Mouse (Mus musculus) liver, embryonic 15.5 days (tissue): ENCODE results near the gene Osgep. TPM values are rescaled to one million over a fixed set of nuclear protein-coding genes. Genes with fewer than 3 reads are reported as not detected.
"Not testable (repeated sequence)": the region's sequence is repeated elsewhere in the genome, so short reads cannot be mapped to it uniquely, and the experiment has no call there.

Experiments used
- ATAC-seq: fragments of 200-750 bp; cut with Nextera tagmentation; 2 replicates; pipeline ENCODE4 v1.8.0; 2017; ENCODE audit warnings: moderate number of reproducible peaks, mild to moderate bottlenecking, moderate library complexity; ENCODE audit not compliant: insufficient read depth
- H3K27ac ChIP-seq: fragments of 300-500 bp; sonication (generic); replicated peaks from 2 replicates; pipeline ENCODE4 v1.5.1; 2015; ENCODE audit warnings: mild to moderate bottlenecking, inconsistent platforms
- H3K27me3 ChIP-seq: fragments of 300-500 bp; sonication (generic); 2 replicates; pipeline ENCODE4 v1.6.1; 2015; ENCODE audit warnings: mild to moderate bottlenecking, inconsistent platforms
- H3K36me3 ChIP-seq: fragments of 300-500 bp; sonication (generic); replicated peaks from 2 replicates; pipeline ENCODE4 v1.6.1; 2015; ENCODE audit warnings: moderate library complexity, mild to moderate bottlenecking, inconsistent platforms
- H3K4me1 ChIP-seq: fragments of 300-500 bp; sonication (generic); replicated peaks from 2 replicates; pipeline ENCODE4 v1.6.1; 2015; ENCODE audit warnings: inconsistent platforms
- H3K4me2 ChIP-seq: fragments of 300-500 bp; sonication (generic); 2 replicates; pipeline ENCODE4 v1.6.1; 2015; ENCODE audit warnings: moderate library complexity, mild to moderate bottlenecking, inconsistent platforms
- H3K4me3 ChIP-seq: fragments of 300-500 bp; sonication (generic); replicated peaks from 2 replicates; pipeline ENCODE4 v1.5.1; 2015; ENCODE audit warnings: mild to moderate bottlenecking, inconsistent platforms
- H3K9ac ChIP-seq: fragments of 300-500 bp; sonication (generic); 2 replicates; pipeline ENCODE4 v1.6.1; 2015; ENCODE audit warnings: moderate library complexity, mild to moderate bottlenecking, inconsistent platforms
- H3K9me3 ChIP-seq: fragments of 300-500 bp; sonication (generic); replicated peaks from 2 replicates; pipeline ENCODE4 v1.6.1; 2016; ENCODE audit warnings: inconsistent platforms
- WGBS: fragments of 180-500 bp; shearing (Covaris S2); methylation state at CpG from one replicate; pipeline ENCODE4 v1.1.7; 2015; ENCODE audit warnings: mixed read lengths; ENCODE audit not compliant: insufficient replicate concordance; 5-methylcytosine and 5-hydroxymethylcytosine counted together
- polyA plus RNA-seq: library from polyadenylated mRNA; unstranded; fragments of >200 nt; fragmentation: Nextera tagmentation; extraction: Ambion mirVana; gene quantifications from 2 replicates; pipeline ENCODE4 v1.2.1, GENCODE M21; 2015

Gene Osgep
- polyA plus RNA-seq, 1 experiment from 2014 or later, result 57.7 TPM

- not testable (repeated sequence) for H3K27me3 ChIP-seq, H3K9me3 ChIP-seq
- Histone ChIP-seq H3K4me3 (peak within 1 kb of the TSS; percentile 57), H3K27ac (peak within 1 kb of the TSS; percentile 90), H3K4me1 (peaks cover 34% of the 10 kb centered on the region), H3K9ac (peak within 1 kb of the TSS; percentile 50), H3K4me2 (peak within 1 kb of the TSS; percentile 71), H3K36me3 (peaks cover 26% of the 10 kb centered on the region)
- WGBS, result 11% methylated on average over 19 of the region's 19 CpGs
- peak; percentile 82 for ATAC-seq
Observed at GRCm38 (mm10) chr14:50955942-50956508, 31.3 kb upstream of the Osgep start, which contains the start of gene Pnp2. TSS of gene Pnp2 (plus strand) at chr14:50955992.

- Histone ChIP-seq H3K9me3 (no peaks in the 10 kb centered on the region), H3K27ac (peak overlapping the region; percentile 90), H3K4me3 (no peak overlapping the region; the same call in 1 of the 2 replicates), H3K9ac (no peak overlapping the region), H3K36me3 (peaks cover 29% of the 10 kb centered on the region), H3K4me1 (peaks cover 34% of the 10 kb centered on the region), H3K4me2 (peak overlapping the region; percentile 71), H3K27me3 (no peaks in the 10 kb centered on the region)
- no peak for ATAC-seq
- 63% methylated on average over 10 of the region's 10 CpGs for WGBS
Observed at GRCm38 (mm10) chr14:50955487-50955886, 30.8 kb upstream of the Osgep start.

DNA sequence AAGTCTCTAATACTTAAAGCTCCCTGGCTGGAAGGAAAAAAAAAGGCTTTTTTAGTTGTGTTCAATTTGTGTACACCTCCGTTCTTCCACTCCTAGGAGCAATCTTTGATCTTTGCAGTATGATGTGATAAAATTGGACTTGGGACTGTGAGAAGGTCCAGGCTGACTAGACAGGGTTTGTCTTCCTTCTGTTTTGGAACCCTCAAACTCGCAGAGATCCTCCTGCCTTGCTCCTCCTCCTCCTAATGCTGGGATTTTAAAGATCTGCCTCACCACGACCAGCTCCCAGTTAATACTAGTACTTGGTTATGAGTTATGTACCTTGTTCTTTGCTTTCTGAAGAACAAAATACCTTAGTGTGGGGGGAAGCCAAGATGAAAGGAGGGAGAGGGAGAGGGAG lies 20.8 kb upstream of the Osgep start:
- Histone ChIP-seq H3K4me2 (peak overlapping the region; percentile 84), H3K4me3 (peak overlapping the region; percentile 70), H3K36me3 (peaks cover 29% of the 10 kb centered on the region), H3K27ac (peak overlapping the region; percentile 93), H3K9ac (peak overlapping the region; percentile 68), H3K4me1 (peaks cover 21% of the 10 kb centered on the region)
- H3K9me3 ChIP-seq, H3K27me3 ChIP-seq, ATAC-seq: not testable (repeated sequence)
- WGBS, result 6% methylated on average over 3 of the region's 3 CpGs

- H3K27me3 ChIP-seq, H3K9me3 ChIP-seq, ATAC-seq: not testable (repeated sequence)
- Histone ChIP-seq H3K4me1 (peaks cover 21% of the 10 kb centered on the region), H3K27ac (peak overlapping the region; percentile 93), H3K9ac (peak overlapping the region; percentile 68), H3K4me3 (peak overlapping the region; percentile 70), H3K36me3 (peaks cover 25% of the 10 kb centered on the region), H3K4me2 (peak overlapping the region; percentile 84)
- WGBS, result 6% methylated on average over 6 of the region's 6 CpGs
Observed at GRCm38 (mm10) chr14:50945081-50945480, 20.4 kb upstream of the Osgep start.

DNA sequence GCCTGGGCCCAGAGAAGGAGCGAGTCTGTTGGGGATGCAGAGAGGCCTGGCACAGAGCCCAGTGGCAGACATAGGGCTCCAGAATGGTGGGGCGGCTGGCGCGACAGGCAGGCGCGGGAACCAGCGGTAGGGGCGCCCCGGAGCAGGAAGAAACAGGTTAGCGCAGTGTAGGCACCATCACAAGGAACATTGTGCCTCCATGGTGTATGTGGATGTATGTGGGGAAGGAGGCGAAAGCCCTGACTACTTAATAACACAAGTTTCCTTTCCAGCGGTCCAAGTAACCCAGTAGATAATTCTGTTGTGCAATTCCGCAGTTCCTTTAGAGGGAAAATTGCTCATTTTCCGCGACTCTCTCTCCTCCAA lies 20.0 kb upstream of the Osgep start:
- peak overlapping the region; percentile 68 for H3K9ac ChIP-seq
- H3K4me2 ChIP-seq, result peak overlapping the region; percentile 84
- peak; percentile 89 for ATAC-seq
- not testable (repeated sequence) for H3K9me3 ChIP-seq, H3K27me3 ChIP-seq
- 0% methylated on average over 15 of the region's 15 CpGs for WGBS
- peak overlapping the region; percentile 93 for H3K27ac ChIP-seq
- peaks cover 24% of the 10 kb centered on the region for H3K36me3 ChIP-seq
- H3K4me3 ChIP-seq, result peak overlapping the region; percentile 70
- peaks cover 21% of the 10 kb centered on the region for H3K4me1 ChIP-seq

DNA sequence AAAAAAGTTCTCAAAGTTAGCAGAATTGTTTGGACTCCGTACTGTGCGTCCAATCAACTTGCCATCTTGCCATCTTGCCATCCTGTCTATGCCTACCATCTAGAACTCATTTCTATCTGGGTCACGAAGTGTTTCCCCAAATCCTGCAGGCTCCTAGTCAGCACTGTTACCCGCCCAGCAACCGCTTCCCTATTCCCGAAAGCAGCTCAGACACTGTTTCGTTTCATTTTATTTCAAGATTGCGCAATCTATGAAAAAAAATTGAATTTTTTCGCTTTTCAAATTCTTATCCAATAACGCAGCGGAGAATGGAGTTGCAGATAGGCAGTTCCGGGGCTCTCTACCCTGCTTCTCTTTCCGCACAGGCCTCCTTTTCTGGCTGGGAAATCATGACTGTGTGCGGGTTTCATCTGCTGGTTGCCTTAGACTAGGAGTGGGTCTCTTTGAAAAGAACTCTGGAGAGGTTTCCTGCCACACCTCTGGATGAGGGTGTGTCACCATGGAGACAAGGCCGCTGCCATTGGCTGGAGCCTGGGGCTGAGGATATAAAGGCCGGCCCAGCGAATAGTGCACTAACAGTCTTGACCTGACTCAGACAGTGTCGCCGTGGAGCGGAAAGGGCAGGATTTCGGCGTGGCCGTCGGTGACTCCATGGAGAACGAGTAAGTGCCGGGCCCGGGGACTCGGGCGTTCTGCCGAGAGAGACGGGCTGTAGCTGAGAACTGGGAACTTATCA lies 19.4 kb upstream of the Osgep start, which contains the start of gene Gm49342:
Gene Gm49342 (plus strand): TSS at position 586 of the 736 bp plus-strand sequence.
- 5% methylated on average over 31 of the region's 31 CpGs for WGBS
- Histone ChIP-seq H3K4me1 (peaks cover 21% of the 10 kb centered on the region), H3K4me2 (peak within 1 kb of the TSS; percentile 84), H3K36me3 (peaks cover 18% of the 10 kb centered on the region), H3K27me3 (0 out of 2 replicates have a peak, but pooled peaks cover 3% of the 10 kb centered on the region), H3K4me3 (peak within 1 kb of the TSS; percentile 70), H3K9me3 (no peaks in the 10 kb centered on the region), H3K9ac (peak within 1 kb of the TSS; percentile 68), H3K27ac (peak within 1 kb of the TSS; percentile 93)
- peak; percentile 98 for ATAC-seq

DNA sequence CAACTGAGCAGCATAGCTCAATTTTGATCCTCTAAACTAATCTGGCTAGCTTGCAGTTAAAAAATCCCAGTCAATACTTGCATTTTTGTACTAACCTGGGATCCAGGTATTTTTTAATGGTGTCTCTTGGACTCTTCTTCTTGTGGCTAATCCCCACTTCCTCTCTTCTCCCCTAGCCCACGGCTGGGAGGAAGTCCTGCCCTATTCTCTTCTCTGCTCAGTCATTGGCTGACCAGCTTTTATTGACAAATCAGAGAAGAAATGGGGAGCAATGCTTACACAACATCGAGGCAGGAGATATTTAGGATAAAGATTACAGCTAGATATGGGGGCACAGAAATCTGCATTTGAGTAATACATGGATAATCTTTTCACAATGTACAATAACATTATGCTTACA lies 14.2 kb upstream of the Osgep start:
- no peak overlapping the region for H3K4me3 ChIP-seq
- H3K27ac ChIP-seq, result no peak overlapping the region
- ATAC-seq, result no peak
- H3K9me3 ChIP-seq, result no peaks in the 10 kb centered on the region
- H3K9ac ChIP-seq, result no peak overlapping the region
- WGBS, result 10% methylated on average over 2 of the region's 2 CpGs
- H3K27me3 ChIP-seq, result 0 out of 2 replicates have a peak, but pooled peaks cover 3% of the 10 kb centered on the region
- H3K36me3 ChIP-seq, result no peaks in the 10 kb centered on the region
- peaks cover 4% of the 10 kb centered on the region for H3K4me1 ChIP-seq
- no peak overlapping the region for H3K4me2 ChIP-seq

GRCm38 (mm10) chr14:50938119-50938908 lies 13.6 kb upstream of the Osgep start:
- WGBS, result 86% methylated on average over 3 of the region's 3 CpGs
- no peaks in the 10 kb centered on the region for H3K36me3 ChIP-seq
- H3K27me3 ChIP-seq, result 0 out of 2 replicates have a peak, but pooled peaks cover 3% of the 10 kb centered on the region
- peak overlapping the region; percentile 10; the same call in 1 of the 2 replicates for H3K4me2 ChIP-seq
- no peak for ATAC-seq
- H3K4me3 ChIP-seq, result no peak overlapping the region
- no peaks in the 10 kb centered on the region for H3K9me3 ChIP-seq
- no peaks in the 10 kb centered on the region for H3K4me1 ChIP-seq
- H3K9ac ChIP-seq, result no peak overlapping the region
- H3K27ac ChIP-seq, result no peak overlapping the region

GRCm38 (mm10) chr14:50936649-50937048 lies 12.0 kb upstream of the Osgep start:
- Histone ChIP-seq H3K27ac (no peak overlapping the region), H3K4me1 (peaks cover 9% of the 10 kb centered on the region), H3K9ac (no peak overlapping the region), H3K36me3 (no peaks in the 10 kb centered on the region), H3K9me3 (no peaks in the 10 kb centered on the region), H3K4me3 (no peak overlapping the region), H3K4me2 (no peak overlapping the region), H3K27me3 (0 out of 2 replicates have a peak, but pooled peaks cover 3% of the 10 kb centered on the region)
- 45% methylated on average over 1 of the region's 1 CpGs for WGBS
- ATAC-seq, result no peak

GRCm38 (mm10) chr14:50931493-50932020 lies 6.9 kb upstream of the Osgep start:
- no peak for ATAC-seq
- Histone ChIP-seq H3K9ac (peak overlapping the region; percentile 72), H3K27ac (peak overlapping the region; percentile 95), H3K27me3 (no peaks in the 10 kb centered on the region), H3K9me3 (no peaks in the 10 kb centered on the region), H3K4me2 (peak overlapping the region; percentile 85), H3K4me3 (peak overlapping the region; percentile 89), H3K4me1 (peaks cover 37% of the 10 kb centered on the region), H3K36me3 (peaks cover 32% of the 10 kb centered on the region)
- WGBS, result 11% methylated on average over 12 of the region's 12 CpGs
